Mouse (Mus musculus): ENCODE results near the gene Fcf1. TPM values are rescaled to one million over a fixed set of nuclear protein-coding genes. Genes with fewer than 3 reads are reported as not detected.

Fcf1 gene
- 10 to 100 TPM; 38.0 to 46.1 TPM for total RNA-seq (2021)
- long read RNA-seq, experiment 1, transcript Fcf1-201 (8 exons, 749 nt), result major isoform, 27 of 72 reads
- long read RNA-seq, experiment 1, partial matches to known transcripts, result 43 of 72 reads
- long read RNA-seq, experiment 1, other reads (novel, unspliced or antisense), result 2 of 72 reads
- long read RNA-seq, experiment 2, transcript Fcf1-201 (8 exons, 749 nt), result major isoform, 24 of 65 reads
- long read RNA-seq, experiment 2, partial matches to known transcripts, result 41 of 65 reads
- long read RNA-seq, experiment 2, other reads (novel, unspliced or antisense), result 0 of 65 reads

- DNase-seq, result peak; percentile 93 to 96
Measured at GRCm38 (mm10) chr12:84970428-84971096, at the start of gene Fcf1, which contains the start of gene Arel1. TSS of gene Fcf1 (plus strand) at chr12:84970897. TSS of gene Arel1 (minus strand) at chr12:84970900.

- DNase-seq, result peak in 1 of 2 experiments; percentile 33
Measured at GRCm38 (mm10) chr12:84921881-84922419, 48.7 kb upstream of the Fcf1 start.

- DNase-seq, result no peak
Measured at GRCm38 (mm10) chr12:84924324-84924723, 46.4 kb upstream of the Fcf1 start.

- DNase-seq, result no peak
Measured at GRCm38 (mm10) chr12:84926542-84926941, 44.2 kb upstream of the Fcf1 start.

GRCm38 (mm10) chr12:84932210-84932609 is 38.5 kb upstream of the Fcf1 start:
- no peak for DNase-seq

- no peak for DNase-seq
Measured at GRCm38 (mm10) chr12:84935343-84935742, 35.4 kb upstream of the Fcf1 start.

- DNase-seq, result peak in 1 of 2 experiments; percentile 36
Measured at GRCm38 (mm10) chr12:84939117-84939516, 31.6 kb upstream of the Fcf1 start.

- no peak for DNase-seq
Measured at GRCm38 (mm10) chr12:84940343-84940742, 30.4 kb upstream of the Fcf1 start.

- no peak for DNase-seq
Measured at GRCm38 (mm10) chr12:84941717-84942116, 29.0 kb upstream of the Fcf1 start.

- DNase-seq, result peak; percentile 70 to 72
Measured at GRCm38 (mm10) chr12:84943006-84943952, 27.4 kb upstream of the Fcf1 start.

- DNase-seq, result peak in 1 of 2 experiments; percentile 24
Measured at GRCm38 (mm10) chr12:84944150-84944812, 26.4 kb upstream of the Fcf1 start.

- DNase-seq, result no peak
Measured at GRCm38 (mm10) chr12:84944813-84945553, 25.7 kb upstream of the Fcf1 start.

- DNase-seq, result no peak
Measured at GRCm38 (mm10) chr12:84947894-84948583, 22.7 kb upstream of the Fcf1 start.

GRCm38 (mm10) chr12:84948584-84949285 is 22.0 kb upstream of the Fcf1 start:
- DNase-seq, result peak; percentile 33 to 56

- peak in 1 of 2 experiments; percentile 24 for DNase-seq
Measured at GRCm38 (mm10) chr12:84950763-84951162, 19.9 kb upstream of the Fcf1 start.

- DNase-seq, result no peak
Measured at GRCm38 (mm10) chr12:84951531-84951930, 19.2 kb upstream of the Fcf1 start.

- no peak for DNase-seq
Measured at GRCm38 (mm10) chr12:84952351-84952750, 18.3 kb upstream of the Fcf1 start.

- DNase-seq, result no peak
Measured at GRCm38 (mm10) chr12:84956317-84956716, 14.4 kb upstream of the Fcf1 start.

GRCm38 (mm10) chr12:84958794-84959356 is 11.8 kb upstream of the Fcf1 start:
- DNase-seq, result no peak

Measured in heart, adult 18-20 months (tissue).